Mouse (Mus musculus) bone marrow macrophage, adult 2 months (primary cell): ENCODE data around the gene Aven.

Experiments used
- CTCF ChIP-seq: IDR thresholded peaks from 2 replicates; pipeline ENCODE4 v1.5.1; 2012; ENCODE audit warnings: low read depth, mild to moderate bottlenecking, low read length, moderate library complexity
- POLR2A ChIP-seq: IDR thresholded peaks from 2 replicates; pipeline ENCODE4 v1.6.1; 2012; ENCODE audit warnings: mild to moderate bottlenecking, low read depth, low read length, borderline replicate concordance

DNA sequence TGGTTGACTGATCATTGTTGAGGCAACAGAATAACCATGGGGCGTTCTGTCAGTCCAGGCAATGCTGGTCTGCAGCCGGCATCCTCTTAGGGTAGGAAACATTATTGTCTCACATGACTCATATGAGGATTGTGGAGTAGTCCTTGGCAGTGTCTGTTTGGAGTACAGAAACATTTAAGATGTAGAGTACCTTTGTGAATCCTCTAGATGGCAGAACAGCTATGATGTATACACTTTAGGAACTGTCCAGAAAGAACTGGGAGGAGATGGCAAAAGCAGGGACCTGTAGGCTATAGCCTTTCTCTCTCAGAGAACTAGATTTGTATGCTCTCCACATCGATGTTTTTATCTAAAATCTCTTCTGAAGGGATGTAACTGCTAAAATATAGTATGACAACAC, 34.2 kb downstream of the Aven start:
- TF ChIP-seq CTCF (no peak), POLR2A (no peak)
